Mouse (Mus musculus) neural tube, embryonic 14.5 days (tissue): ENCODE measurements around the gene Lrrc27. TPM values are rescaled to one million over a fixed set of nuclear protein-coding genes. Genes with fewer than 3 reads are reported as not detected.

Source experiments
- ATAC-seq: fragments of 200-750 bp; cut with Nextera tagmentation; 2 replicates; pipeline ENCODE4 v1.8.0; 2017; ENCODE audit warnings: low read depth, mild to moderate bottlenecking, moderate TSS enrichment, moderate library complexity
- H3K27ac ChIP-seq: fragments of 300-500 bp; sonication (generic); 2 replicates; pipeline ENCODE4 v1.5.1; 2014; ENCODE audit warnings: low read depth, mild to moderate bottlenecking, control low read depth, low read length, moderate library complexity, mixed read lengths
- H3K27me3 ChIP-seq: fragments of 300-500 bp; sonication (generic); 2 replicates; pipeline ENCODE4 v1.6.1; 2014; ENCODE audit warnings: low read length; ENCODE audit not compliant: control insufficient read depth, insufficient read depth
- H3K36me3 ChIP-seq: fragments of 300-500 bp; sonication (generic); 2 replicates; pipeline ENCODE4 v1.6.1; 2014; ENCODE audit warnings: low read length, mixed read lengths; ENCODE audit not compliant: control insufficient read depth, insufficient read depth
- H3K4me1 ChIP-seq: fragments of 300-500 bp; sonication (generic); 2 replicates; pipeline ENCODE4 v1.6.1; 2014; ENCODE audit warnings: low read length; ENCODE audit not compliant: control insufficient read depth, insufficient read depth
- H3K4me2 ChIP-seq: fragments of 300-500 bp; sonication (generic); 2 replicates; pipeline ENCODE4 v1.6.1; 2014; ENCODE audit warnings: mild to moderate bottlenecking, low read depth, low read length, control low read depth
- H3K4me3 ChIP-seq: fragments of 300-500 bp; sonication (generic); 2 replicates; pipeline ENCODE4 v1.5.1; 2014; ENCODE audit warnings: low read depth, low read length, control low read depth, mixed read lengths
- H3K9ac ChIP-seq: fragments of 300-500 bp; sonication (generic); replicated peaks from 2 replicates; pipeline ENCODE4 v1.6.1; 2014; ENCODE audit warnings: low read depth, mild to moderate bottlenecking, control low read depth, low read length, mixed read lengths
- H3K9me3 ChIP-seq: fragments of 300-500 bp; sonication (generic); 2 replicates; pipeline ENCODE4 v1.6.1; 2016; ENCODE audit warnings: low read length; ENCODE audit not compliant: control insufficient read depth
- WGBS: fragments of 180-500 bp; shearing (Covaris S2); extraction: QIAGEN DNeasy Blood & Tissue Kit; methylation state at CpG from one replicate; pipeline ENCODE4 v1.1.7; 2014; 5-methylcytosine and 5-hydroxymethylcytosine counted together
- polyA plus RNA-seq: library from polyadenylated mRNA; unstranded; fragments of >200 nt; fragmentation: Nextera tagmentation; extraction: Ambion mirVana; gene quantifications from 2 replicates; pipeline ENCODE4 v1.2.1, GENCODE M21; 2014

Lrrc27 gene
- polyA plus RNA-seq, 1 experiment from 2014 or later: 6.9 TPM

GRCm38 (mm10) chr7:139187277-139187676 lies 25.5 kb upstream of the Lrrc27 start:
- peak overlapping the region; percentile 69 for H3K9ac ChIP-seq
- 40% methylated on average over 7 of the region's 7 CpGs for WGBS
- peak overlapping the region; percentile 82 for H3K4me2 ChIP-seq
- ATAC-seq: no peak
- peaks cover 9% of the 10 kb centered on the region; the same call in 1 of the 2 replicates for H3K4me1 ChIP-seq
- no peak overlapping the region for H3K27ac ChIP-seq
- H3K27me3 ChIP-seq: peaks cover 7% of the 10 kb centered on the region; the same call in 1 of the 2 replicates
- no peaks in the 10 kb centered on the region for H3K9me3 ChIP-seq
- H3K36me3 ChIP-seq: no peaks in the 10 kb centered on the region
- peak overlapping the region; percentile 78 for H3K4me3 ChIP-seq

- WGBS: 0% methylated on average over 82 of the region's 94 CpGs
- Histone ChIP-seq H3K9me3 (no peaks in the 10 kb centered on the region), H3K4me3 (peak overlapping the region; percentile 78), H3K9ac (peak overlapping the region; percentile 69), H3K36me3 (no peaks in the 10 kb centered on the region), H3K4me2 (peak overlapping the region; percentile 82), H3K27ac (peak overlapping the region; percentile 62), H3K27me3 (peaks cover 7% of the 10 kb centered on the region; the same call in 1 of the 2 replicates), H3K4me1 (peaks cover 9% of the 10 kb centered on the region; the same call in 1 of the 2 replicates)
- peak; percentile 93 for ATAC-seq
Measured at GRCm38 (mm10) chr7:139187771-139188633, 24.8 kb upstream of the Lrrc27 start.

- Histone ChIP-seq H3K4me3 (peak overlapping the region; percentile 78), H3K27ac (no peak overlapping the region), H3K9me3 (no peaks in the 10 kb centered on the region), H3K27me3 (peaks cover 7% of the 10 kb centered on the region; the same call in 1 of the 2 replicates), H3K9ac (peak overlapping the region; percentile 69), H3K36me3 (no peaks in the 10 kb centered on the region), H3K4me1 (peaks cover 9% of the 10 kb centered on the region; the same call in 1 of the 2 replicates), H3K4me2 (peak overlapping the region; percentile 82)
- WGBS: 2% methylated on average over 23 of the region's 23 CpGs
- peak; percentile 69; the same call in 1 of the 2 replicates for ATAC-seq
Measured at GRCm38 (mm10) chr7:139188634-139189207, 24.1 kb upstream of the Lrrc27 start.

GRCm38 (mm10) chr7:139190616-139191015 lies 22.2 kb upstream of the Lrrc27 start:
- no peak overlapping the region for H3K27ac ChIP-seq
- no peaks in the 10 kb centered on the region for H3K36me3 ChIP-seq
- ATAC-seq: no peak
- peaks cover 9% of the 10 kb centered on the region; the same call in 1 of the 2 replicates for H3K4me1 ChIP-seq
- 94% methylated on average over 4 of the region's 4 CpGs for WGBS
- H3K27me3 ChIP-seq: peaks cover 7% of the 10 kb centered on the region; the same call in 1 of the 2 replicates
- no peak overlapping the region for H3K4me3 ChIP-seq
- no peak overlapping the region for H3K4me2 ChIP-seq
- H3K9ac ChIP-seq: no peak overlapping the region
- H3K9me3 ChIP-seq: no peaks in the 10 kb centered on the region

GRCm38 (mm10) chr7:139191619-139192018 lies 21.2 kb upstream of the Lrrc27 start:
- no peak overlapping the region for H3K4me3 ChIP-seq
- H3K27ac ChIP-seq: no peak overlapping the region
- no peak for ATAC-seq
- H3K4me1 ChIP-seq: peaks cover 7% of the 10 kb centered on the region; the same call in 1 of the 2 replicates
- no peaks in the 10 kb centered on the region for H3K9me3 ChIP-seq
- H3K27me3 ChIP-seq: peaks cover 7% of the 10 kb centered on the region; the same call in 1 of the 2 replicates
- no peak overlapping the region for H3K4me2 ChIP-seq
- no peaks in the 10 kb centered on the region for H3K36me3 ChIP-seq
- no peak overlapping the region for H3K9ac ChIP-seq
- WGBS: 73% methylated on average over 6 of the region's 6 CpGs

- no peak overlapping the region for H3K4me2 ChIP-seq
- H3K4me1 ChIP-seq: no peaks in the 10 kb centered on the region
- H3K27me3 ChIP-seq: no peaks in the 10 kb centered on the region
- whole genome bisulfite sequencing: 71% methylated on average over 4 of the region's 4 CpGs
- ATAC-seq: no peak
- H3K27ac ChIP-seq: no peak overlapping the region
- H3K36me3 ChIP-seq: no peaks in the 10 kb centered on the region
- no peak overlapping the region for H3K9ac ChIP-seq
- H3K4me3 ChIP-seq: no peak overlapping the region
- no peaks in the 10 kb centered on the region for H3K9me3 ChIP-seq
Measured at GRCm38 (mm10) chr7:139197022-139197421, 15.8 kb upstream of the Lrrc27 start.

GRCm38 (mm10) chr7:139200108-139200507 lies 12.7 kb upstream of the Lrrc27 start:
- H3K4me1 ChIP-seq: no peaks in the 10 kb centered on the region
- H3K9me3 ChIP-seq: no peaks in the 10 kb centered on the region
- no peaks in the 10 kb centered on the region for H3K27me3 ChIP-seq
- no peak overlapping the region for H3K4me3 ChIP-seq
- no peaks in the 10 kb centered on the region for H3K36me3 ChIP-seq
- WGBS: 31% methylated on average over 7 of the region's 7 CpGs
- ATAC-seq: peak; percentile 61; the same call in 1 of the 2 replicates
- no peak overlapping the region for H3K27ac ChIP-seq
- H3K9ac ChIP-seq: no peak overlapping the region
- H3K4me2 ChIP-seq: no peak overlapping the region

GRCm38 (mm10) chr7:139201209-139201608 lies 11.6 kb upstream of the Lrrc27 start:
- 64% methylated on average over 6 of the region's 6 CpGs for WGBS
- ATAC-seq: no peak
- no peak overlapping the region for H3K4me3 ChIP-seq
- H3K4me1 ChIP-seq: no peaks in the 10 kb centered on the region
- H3K4me2 ChIP-seq: no peak overlapping the region
- no peaks in the 10 kb centered on the region for H3K27me3 ChIP-seq
- no peaks in the 10 kb centered on the region for H3K9me3 ChIP-seq
- H3K27ac ChIP-seq: no peak overlapping the region
- no peak overlapping the region for H3K9ac ChIP-seq
- H3K36me3 ChIP-seq: no peaks in the 10 kb centered on the region
